Mouse (Mus musculus) mouse trophoblast stem cell (cell line): ENCODE data around the gene Krt80.

ENCODE experiments used
- in situ Hi-C, 2 experiments: fragments of 300-500 bp; cut with MseI, MboI; formaldehyde crosslinking; loops; 2 replicates in 1 of 2; 3 replicates in 1 of 2; pipeline ENCODE4 v1.15.1; 2025

Gene Krt80

GRCm38 (mm10) chr15:101318889-101319765 is 50.8 kb downstream of the Krt80 start:
- in situ Hi-C loops, result no loop called here

DNA sequence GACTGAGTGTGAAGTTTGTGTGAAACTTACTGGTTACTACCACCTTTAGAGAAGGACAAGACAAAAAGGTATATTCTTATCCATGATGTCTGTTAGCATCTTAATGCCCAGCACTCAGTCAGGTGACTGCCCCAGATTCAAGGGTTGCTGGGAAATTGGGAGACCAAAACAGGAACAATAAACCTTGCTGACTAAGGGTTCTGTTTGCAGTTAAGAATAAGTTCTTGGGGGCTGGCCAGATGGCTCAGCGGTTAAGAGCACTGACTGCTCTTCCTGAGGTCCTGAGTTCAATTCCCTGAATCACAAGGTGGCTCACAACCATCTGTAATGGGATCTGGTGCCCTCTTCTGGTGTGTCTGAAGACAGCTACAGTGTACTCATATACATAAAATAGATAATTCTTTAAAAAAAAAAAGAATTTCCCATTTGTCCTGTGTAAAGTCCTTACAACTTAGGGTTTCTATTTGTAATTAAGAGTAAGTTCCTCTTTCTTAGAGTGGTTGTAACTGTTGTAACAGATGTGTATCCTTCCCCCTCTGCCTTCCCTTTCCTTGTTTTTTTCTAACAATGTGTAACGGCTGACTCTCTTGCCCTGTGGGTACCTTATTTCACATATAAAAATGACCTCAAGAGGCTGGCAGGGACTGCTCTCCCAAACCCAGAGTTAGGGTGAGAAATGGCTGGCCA is 52.0 kb downstream of the Krt80 start:
- in situ Hi-C loops, result no loop called here

- in situ Hi-C loops, result no loop called here
Observed at GRCm38 (mm10) chr15:101316913-101317813, 52.8 kb downstream of the Krt80 start.

- in situ Hi-C loops, result no loop called here
Observed at GRCm38 (mm10) chr15:101316279-101316912, 53.6 kb downstream of the Krt80 start.

DNA sequence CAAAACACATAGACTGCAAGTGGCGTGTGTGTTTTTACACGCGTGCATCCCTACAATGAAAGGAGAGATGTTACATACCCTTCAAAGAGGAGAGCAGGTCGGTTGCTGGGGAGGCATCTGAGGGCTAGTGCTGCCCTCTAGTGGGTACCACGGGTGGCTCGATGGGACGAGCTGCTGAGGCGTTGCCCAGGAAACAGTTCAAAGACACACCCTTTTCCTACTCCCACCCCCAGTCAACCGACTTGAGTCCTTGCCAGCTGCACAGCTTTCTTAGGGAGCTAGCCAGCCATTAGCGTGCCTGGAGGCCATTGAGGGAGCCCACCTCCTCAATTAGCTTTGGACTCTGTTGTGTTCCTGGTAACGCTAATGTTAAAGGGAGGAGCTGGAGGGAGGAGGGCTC is 54.1 kb downstream of the Krt80 start:
- in situ Hi-C loops, result no loop called here

GRCm38 (mm10) chr15:101315378-101315777 is 54.6 kb downstream of the Krt80 start:
- in situ Hi-C loops, result no loop called here

- in situ Hi-C loops, result no loop called here
Observed at GRCm38 (mm10) chr15:101312006-101312405, 58.0 kb downstream of the Krt80 start.

- in situ Hi-C loops, result no loop called here
Observed at GRCm38 (mm10) chr15:101311087-101311770, 58.7 kb downstream of the Krt80 start.

- in situ Hi-C loops, result no loop called here
Observed at GRCm38 (mm10) chr15:101309493-101309892, 60.5 kb downstream of the Krt80 start.

DNA sequence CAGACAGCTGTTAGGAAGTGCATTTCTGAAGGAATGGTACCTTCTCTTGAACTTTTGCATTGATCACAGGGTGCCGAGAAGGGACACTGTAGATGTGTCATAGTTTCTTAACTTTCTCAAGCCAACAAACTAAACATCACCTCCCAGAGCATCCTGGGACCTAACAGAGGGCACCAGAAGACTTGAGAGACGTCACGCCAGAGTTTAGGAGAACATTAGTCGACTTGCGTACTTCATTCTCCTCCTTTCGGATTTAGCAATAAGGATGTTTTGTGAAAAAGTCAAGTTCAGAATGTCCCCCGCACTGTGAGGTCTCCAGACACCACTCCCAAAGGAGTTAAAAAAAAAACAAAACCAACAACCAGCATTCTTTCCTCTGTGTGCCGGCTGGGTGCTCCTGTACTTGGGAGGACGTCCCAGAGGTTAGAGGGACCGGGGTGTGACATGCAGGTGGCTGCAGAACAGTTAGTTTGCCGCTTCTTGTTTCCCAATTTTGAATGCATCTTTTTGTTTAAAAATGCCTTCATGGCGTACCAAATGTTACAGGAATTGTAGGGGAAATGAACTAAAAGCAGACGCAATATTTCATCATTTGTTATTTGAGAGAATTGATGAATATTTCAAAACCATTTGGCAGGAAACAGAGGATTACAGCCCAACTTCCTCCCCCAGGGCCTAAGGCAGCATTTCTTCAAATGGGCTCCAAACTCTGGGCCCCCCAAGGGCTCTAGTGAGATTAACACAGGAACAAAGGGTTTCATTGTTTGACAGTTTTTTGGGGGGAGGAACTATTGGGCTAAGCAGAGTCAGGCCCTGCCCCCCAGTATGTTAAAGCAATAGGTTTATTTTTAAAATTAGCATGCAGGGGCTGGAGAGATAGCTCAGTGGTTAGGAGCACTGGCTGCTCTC is 61.3 kb downstream of the Krt80 start:
- in situ Hi-C loops, result no loop called here

GRCm38 (mm10) chr15:101306459-101306858 is 63.5 kb downstream of the Krt80 start:
- in situ Hi-C loops, result no loop called here

GRCm38 (mm10) chr15:101303830-101304229 is 66.1 kb downstream of the Krt80 start:
- in situ Hi-C loops, result no loop called here

GRCm38 (mm10) chr15:101302201-101302600 is 67.8 kb downstream of the Krt80 start:
- in situ Hi-C loops, result no loop called here

GRCm38 (mm10) chr15:101300128-101300527 is 69.8 kb downstream of the Krt80 start:
- in situ Hi-C loops, result no loop called here

DNA sequence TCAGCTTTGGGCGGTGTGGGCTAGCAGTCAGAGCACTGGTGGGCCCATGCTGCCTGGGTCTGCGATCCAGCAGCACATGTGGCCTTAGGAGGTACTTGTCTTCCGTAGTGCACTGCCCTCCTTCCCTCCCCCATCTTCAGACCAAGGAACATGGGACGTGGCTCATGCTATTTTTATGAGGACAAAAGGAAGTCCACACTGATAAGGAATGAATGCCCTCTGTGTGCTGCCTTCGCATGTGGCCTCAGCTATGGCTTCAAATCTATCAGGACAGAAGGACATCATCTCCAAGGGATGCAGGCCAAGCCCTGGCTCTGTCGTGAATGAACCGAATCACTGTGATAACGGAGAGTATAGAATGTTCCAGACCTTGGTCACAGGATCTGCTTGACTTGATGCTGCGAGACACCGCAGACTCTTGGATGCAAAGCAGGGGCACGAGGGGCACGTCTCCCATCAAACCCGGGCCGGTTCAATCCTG is 70.4 kb downstream of the Krt80 start:
- in situ Hi-C loops, result no loop called here

- in situ Hi-C loops, result no loop called here
Observed at GRCm38 (mm10) chr15:101298550-101298949, 71.4 kb downstream of the Krt80 start.

DNA sequence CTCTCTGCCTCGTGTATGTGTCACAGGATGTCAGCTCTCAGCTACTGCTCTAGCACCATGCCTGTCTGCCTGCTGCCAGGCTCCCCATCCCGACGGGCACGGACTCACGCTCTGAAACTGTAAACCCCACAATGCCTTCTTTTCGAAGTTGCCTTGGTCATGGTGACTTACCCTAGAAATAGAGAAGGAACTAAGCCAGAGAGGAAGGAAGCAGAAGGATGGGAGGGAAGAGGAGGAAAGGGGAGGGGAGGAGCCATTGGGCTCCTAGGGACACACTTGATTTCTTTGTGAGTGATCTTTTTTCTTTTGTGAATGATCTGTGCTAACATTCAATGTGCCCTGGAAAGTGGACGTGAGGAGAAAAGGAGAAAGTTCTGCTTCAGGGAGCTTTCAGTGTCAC is 72.0 kb downstream of the Krt80 start:
- in situ Hi-C loops, result no loop called here
